Mouse (Mus musculus): ENCODE measurements around the gene Gm4924. TPM values are rescaled to one million over a fixed set of nuclear protein-coding genes. Genes with fewer than 3 reads are reported as not detected.

The Gm4924 gene
- total RNA-seq (2023) = 3.9 to 5.8 TPM (median 4.9 TPM) in 4 replicates

DNA sequence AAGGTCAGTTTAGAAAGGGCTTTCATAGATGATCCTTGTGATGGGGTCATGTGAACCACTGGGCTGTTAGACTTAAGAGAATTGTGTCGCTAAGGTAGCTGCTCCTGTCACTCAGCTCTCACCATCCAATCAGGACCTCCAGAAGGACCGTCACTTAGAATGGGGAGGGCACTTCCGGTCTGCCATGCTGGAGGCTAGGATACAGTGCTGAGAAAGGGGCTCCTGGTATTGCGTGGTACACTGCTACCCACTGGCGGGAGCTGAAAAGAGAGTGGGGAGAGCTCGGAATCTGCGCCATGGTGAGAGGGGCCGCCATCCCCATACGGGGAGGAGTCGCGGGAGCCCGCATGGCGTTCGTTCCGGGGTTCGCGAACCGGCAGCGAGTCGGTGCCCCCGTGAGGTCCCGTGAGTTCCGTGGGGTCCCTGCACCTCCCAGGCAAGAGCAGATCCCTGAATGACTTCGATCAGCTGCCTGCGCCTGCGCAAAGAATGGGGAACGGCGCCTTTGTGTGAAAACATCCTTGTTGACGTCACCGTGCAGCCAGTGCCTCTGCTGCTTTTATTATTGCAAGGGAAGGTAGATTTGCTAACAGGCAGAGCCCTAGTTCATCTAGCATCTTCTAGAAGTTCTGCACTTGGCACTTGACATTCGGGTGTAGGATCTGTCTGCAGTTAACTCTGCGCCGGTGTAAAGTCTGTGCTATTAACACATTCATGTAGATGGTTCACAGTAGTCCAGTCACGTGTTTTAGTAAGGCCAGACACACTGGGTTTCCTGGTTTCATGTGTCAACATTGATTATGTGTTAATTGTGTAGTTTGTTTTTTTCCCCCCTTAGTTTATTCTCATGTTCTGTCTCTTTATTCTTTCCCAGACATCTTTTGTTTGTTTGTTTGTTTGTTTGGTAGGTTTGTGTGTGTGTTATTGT, at the start of gene Gm4924:
Gene Gm4924, plus strand, starts transcription at position 173 of the 928 bp plus-strand sequence.

DNA sequence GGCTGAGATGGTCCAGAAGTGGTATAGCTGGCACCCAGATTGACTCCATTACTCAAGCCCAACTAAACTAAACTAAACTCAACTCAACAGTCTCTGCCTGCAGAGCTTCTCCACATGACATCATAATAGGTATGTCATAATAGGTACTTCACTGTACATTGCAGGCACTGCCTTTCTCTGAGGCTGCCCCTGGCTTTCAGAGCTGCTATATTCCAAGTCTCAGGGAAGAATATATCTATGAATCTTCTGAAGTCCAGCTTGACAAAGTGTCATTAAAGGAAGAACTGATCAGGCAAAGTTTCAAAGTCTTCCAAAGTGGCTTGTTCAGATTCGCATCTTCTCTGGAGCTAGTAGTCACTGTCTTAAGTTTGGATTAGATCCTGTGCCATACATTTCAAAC, 37.6 kb upstream of the Gm4924 start, which contains the start of gene 4932415D10Rik:
Gene 4932415D10Rik, minus strand, starts transcription at position 101 of the 400 bp plus-strand sequence.

Other genes with a start within 250 kb of the Gm4924 start
- 7.2 to 8.7 TPM (median 8.2 TPM) in 4 replicates for gene AU041133, start 226.2 kb upstream of the Gm4924 start, total RNA-seq (2023)
- gene Zfp938, start 113.0 kb upstream of the Gm4924 start, total RNA-seq (2023) = 3.5 to 5.9 TPM (median 4.5 TPM) in 4 replicates
- gene 4932415D10Rik, start 37.7 kb upstream of the Gm4924 start, total RNA-seq (2023) = not detected in 4 replicates
- not detected in 4 replicates for gene Gm1553, start 138.4 kb downstream of the Gm4924 start, total RNA-seq (2023)

Measured in B cell, adult 62 days (primary cell).